Mouse (Mus musculus) cerebellum, adult 9-11 months (tissue): ENCODE measurements around the gene Flot1.

Experiments
- DNase-seq: peaks from one replicate; pipeline ENCODE4 v3.0.0; 2022

The Flot1 gene

DNA sequence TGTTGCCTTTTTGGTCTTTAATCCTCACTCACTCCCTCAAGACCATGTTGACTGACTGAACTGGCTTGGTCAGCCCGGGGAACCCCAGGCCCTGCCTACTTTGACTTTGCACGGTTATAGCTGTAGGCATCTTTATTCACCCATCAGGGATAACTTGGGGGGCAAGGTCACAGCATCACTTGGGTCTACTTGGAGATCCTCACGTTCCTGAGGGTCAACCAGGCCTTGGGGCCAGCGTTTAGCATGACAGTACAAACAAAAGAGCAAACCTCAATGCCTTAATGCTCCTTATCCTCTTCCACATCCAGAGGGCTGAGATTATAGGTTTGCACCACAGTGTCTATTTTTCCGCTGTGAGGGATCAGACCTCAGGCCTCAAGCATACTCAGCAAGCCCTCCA, 10.7 kb upstream of the Flot1 start:
- DNase-seq, result no peak

GRCm38 (mm10) chr17:35812736-35813135, 10.3 kb upstream of the Flot1 start:
- no peak for DNase-seq

DNA sequence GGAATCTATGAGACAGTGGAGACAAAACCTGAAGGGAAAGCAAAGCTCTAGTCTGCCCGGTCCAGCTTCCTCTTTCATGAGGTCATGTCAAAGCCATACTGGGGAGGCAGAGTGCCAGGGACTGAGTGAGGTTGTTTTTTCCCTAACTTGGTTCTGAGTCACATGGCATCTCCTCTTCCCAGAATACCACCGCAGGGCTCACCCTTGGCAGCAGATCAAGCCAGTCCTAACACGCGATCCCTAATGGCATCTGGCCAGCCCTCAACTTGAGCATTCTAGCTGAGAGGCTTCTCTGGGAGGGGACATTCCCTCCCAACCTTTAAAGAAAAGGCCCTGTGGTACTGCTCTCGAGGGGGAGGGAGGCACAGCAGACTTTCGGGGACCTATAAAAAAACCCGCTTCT, 9.8 kb upstream of the Flot1 start:
- DNase-seq, result no peak

- DNase-seq, result no peak
Measured at GRCm38 (mm10) chr17:35813653-35814052, 9.4 kb upstream of the Flot1 start.

- DNase-seq, result no peak
Measured at GRCm38 (mm10) chr17:35814678-35815077, 8.4 kb upstream of the Flot1 start.

DNA sequence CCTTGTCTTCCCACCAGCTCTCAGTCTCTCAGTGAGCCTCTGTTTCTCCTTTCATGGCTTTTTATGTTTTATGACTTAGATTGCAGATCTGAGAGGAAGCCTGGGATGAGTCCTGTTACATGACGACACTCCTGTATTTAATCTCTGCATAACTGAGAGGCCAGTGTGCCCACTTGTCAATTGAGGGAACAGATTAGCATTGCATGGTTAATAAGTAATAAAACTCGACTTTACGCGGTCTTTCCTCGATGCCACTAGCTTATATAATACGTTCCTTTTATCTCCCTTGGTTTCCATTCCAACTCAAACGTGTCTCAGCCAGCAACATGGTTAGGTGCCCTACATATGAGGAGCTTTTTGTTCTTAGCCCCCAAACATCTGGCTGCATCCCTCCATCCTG, 7.2 kb upstream of the Flot1 start:
- DNase-seq, result no peak

DNA sequence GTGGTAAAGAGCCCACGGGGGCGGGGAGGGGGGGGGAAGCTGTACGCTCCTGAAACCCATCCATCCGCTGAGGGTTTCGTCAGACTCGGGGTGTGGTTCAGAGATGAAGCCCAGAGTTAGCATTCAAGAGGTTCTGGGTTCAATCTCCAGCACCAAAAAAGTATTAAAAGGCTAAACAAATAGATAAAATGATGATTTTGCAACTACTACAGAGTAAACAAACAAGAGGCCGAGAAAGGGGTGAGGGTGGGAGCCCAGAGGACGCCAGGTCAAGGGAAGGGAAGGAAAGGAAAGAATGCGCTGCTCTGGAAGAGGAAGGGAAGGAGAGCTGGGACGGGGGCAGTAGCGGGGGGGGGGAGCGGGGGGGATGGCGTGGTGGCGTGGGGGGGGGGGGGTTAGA, 6.3 kb upstream of the Flot1 start:
- DNase-seq, result no peak

DNA sequence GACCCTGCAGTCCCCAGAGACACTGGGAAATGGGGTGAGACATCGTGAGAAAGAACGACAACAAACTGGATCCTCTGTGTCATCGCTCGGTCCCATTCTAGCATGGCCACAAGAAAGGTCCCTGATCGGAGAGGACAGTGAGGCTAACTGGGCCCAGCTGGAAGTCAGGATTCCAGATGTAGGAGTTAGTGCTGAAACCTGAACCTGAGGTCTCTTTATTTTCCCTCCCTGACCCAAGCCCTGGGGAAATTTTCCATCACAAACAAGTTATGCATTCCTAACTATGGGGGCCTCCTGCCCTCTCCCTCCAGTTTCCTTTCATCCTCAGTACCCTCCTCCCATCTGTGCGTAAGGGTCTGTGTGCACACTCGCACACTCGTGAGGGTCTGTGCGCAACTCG, 5.8 kb upstream of the Flot1 start:
- no peak for DNase-seq

DNA sequence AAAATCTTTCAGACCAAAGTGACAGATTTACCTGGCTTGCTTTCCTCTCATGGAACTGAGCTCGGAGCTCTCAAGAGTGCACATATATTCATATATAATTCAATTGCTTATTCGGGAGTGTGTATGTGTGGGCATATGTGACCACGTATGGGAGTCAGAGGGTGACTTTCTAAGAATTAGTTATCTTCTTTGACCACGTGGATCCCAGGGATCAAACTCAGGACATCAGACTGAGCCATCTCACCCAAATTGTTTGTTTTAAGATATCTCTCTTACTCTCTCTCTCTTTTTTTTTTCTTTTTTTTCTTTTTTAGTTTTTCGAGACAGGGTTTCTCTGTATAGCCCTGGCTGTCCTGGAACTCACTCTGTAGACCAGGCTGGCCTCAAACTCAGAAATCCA, 2.9 kb upstream of the Flot1 start:
- DNase-seq, result no peak

DNA sequence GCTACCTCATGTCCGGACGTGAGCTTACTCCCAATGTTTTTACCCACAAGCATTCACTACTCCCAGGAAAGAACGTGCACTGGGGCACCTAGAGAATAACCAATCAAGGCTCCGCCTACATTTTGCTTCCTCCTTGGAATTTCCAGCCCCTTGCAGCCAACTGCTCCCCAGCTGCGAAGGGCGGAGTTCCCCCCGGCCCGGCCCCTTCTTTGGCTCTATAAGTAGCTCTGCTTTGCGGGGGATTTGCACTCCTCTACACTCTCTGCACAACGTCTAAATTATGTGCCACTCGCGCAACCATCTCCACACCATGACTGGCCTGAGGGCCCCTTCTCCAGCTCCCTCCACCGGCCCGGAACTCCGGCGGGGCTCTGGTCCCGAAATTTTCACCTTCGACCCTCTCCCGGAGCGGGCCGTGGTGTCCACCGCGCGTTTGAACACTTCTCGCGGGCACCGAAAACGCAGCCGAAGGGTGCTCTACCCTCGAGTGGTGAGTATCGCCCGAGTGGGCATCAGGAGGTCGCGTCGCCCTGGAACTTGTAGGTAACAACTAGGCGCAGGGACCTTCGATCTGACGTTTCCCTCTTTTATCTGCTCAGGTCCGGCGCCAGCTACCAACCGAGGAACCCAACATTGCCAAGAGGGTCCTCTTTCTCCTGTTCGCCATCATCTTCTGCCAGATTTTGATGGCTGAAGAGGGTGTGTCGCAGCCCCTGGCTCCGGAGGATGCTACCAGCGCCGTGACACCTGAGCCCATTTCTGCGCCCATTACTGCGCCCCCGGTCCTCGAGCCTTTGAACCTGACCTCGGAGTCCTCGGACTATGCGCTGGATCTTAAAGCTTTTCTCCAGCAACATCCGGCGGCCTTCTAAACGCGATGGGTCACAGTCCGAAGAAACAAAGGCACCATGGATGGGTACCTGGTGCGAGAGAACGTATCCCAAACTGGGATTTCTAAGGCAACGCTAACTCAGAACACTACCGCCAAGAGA, 1.3 kb upstream of the Flot1 start, which contains the start of gene Ier3:
Gene Ier3 (plus strand): TSS at position 246 of the 992 bp plus-strand sequence.
- DNase-seq, result peak; percentile 69

- DNase-seq, result peak; percentile 63
Measured at GRCm38 (mm10) chr17:35822564-35822963, 466 bp upstream of the Flot1 start.

GRCm38 (mm10) chr17:35824402-35824801, 1.4 kb downstream of the Flot1 start:
- DNase-seq, result peak; percentile 55

GRCm38 (mm10) chr17:35825109-35825850, 2.2 kb downstream of the Flot1 start:
- DNase-seq, result no peak

GRCm38 (mm10) chr17:35829737-35830136, 6.7 kb downstream of the Flot1 start:
- peak; percentile 83 for DNase-seq

GRCm38 (mm10) chr17:35832400-35833238, 9.6 kb downstream of the Flot1 start:
- no peak for DNase-seq

- DNase-seq, result peak; percentile 49
Measured at GRCm38 (mm10) chr17:35833239-35833751, 10.3 kb downstream of the Flot1 start.

DNA sequence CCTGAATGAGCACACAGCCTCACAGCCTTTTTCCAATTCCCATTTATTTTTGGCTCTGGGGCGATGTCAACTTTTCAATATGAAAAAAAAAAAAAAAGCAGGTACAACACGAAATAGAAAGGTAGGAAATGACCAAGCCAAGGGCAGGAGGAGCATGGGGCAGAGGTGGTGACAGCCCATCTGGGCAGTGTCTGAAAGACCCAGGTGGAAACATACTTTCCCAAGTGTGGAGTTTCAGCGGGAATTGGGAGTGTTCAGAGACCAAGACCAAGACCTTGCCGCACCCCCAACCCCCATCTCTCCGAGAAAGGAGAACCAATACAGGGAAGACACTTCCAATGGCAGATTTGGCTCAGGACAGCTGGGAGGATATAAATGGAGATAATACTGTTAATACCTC, 10.9 kb downstream of the Flot1 start:
- DNase-seq, result no peak

- DNase-seq, result no peak
Measured at GRCm38 (mm10) chr17:35834696-35835422, 11.8 kb downstream of the Flot1 start.

DNA sequence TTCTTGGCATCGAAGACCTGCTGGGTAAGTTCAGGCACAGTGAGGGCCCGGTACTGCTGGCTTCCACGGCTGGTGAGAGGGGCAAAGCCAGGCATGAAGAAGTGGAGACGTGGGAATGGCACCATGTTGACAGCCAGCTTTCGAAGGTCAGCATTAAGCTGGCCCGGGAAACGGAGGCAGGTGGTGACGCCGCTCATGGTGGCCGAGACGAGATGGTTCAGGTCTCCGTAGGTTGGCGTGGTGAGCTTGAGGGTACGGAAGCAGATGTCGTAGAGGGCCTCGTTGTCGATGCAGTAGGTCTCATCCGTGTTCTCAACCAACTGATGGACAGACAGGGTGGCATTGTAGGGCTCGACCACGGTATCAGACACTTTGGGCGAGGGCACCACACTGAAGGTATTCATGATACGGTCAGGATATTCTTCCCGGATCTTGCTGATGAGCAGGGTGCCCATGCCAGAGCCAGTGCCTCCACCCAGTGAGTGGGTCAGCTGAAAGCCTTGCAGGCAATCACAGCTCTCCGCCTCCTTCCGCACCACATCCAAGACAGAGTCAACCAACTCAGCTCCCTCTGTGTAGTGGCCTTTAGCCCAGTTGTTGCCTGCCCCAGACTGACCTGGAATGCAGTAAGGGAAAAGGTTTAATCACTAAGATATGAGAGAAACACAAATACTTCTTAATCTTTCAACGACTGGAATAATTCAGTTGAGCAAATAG, 12.6 kb downstream of the Flot1 start:
- peak; percentile 61 for DNase-seq

DNA sequence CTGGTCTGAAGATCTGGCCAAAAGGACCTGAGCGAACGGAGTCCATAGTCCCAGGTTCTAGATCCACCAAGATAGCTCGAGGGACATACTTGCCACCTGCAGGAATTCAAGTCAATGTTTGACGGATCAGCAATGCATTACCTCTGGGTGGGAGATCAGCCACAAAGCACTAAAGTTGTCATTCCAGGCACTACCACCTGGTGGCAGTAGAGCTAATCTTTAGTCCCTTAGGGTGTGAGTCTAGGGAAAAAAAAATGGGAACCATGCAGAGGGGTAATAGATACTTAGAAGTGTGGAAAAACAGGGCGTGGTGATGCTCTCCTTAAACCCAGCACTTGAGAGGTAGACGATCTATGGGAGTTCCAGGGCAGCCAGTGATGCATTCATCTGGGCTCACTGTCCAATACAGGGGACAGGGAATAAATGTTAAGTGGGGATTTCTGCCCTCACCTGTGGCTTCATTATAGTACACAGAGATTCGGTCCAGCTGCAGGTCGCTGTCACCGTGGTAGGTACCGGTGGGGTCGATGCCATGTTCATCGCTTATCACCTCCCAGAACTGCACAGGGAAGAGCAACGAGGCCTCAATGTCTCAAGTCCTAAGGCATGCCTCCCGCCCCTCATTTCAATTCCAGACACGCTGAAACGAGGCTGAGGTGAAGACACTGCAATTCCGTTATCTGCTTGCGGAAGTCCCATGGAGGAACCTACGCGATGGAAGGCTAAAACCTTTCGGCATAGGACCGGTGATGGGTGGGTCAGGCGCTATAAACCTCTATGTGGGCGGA, 13.3 kb downstream of the Flot1 start:
- DNase-seq, result peak; percentile 87
